Mouse (Mus musculus) limb, embryonic 15.5 days (tissue): Measurements from ENCODE around the gene Olfr1294. TPM values are rescaled to one million over a fixed set of nuclear protein-coding genes. Genes with fewer than 3 reads are reported as not detected.

ENCODE experiments used
- ATAC-seq: fragments of 200-750 bp; cut with Nextera tagmentation; 2 replicates; pipeline ENCODE4 v1.8.0; 2017; ENCODE audit warnings: low read depth, moderate TSS enrichment; ENCODE audit not compliant: insufficient number of reproducible peaks, low FRiP score, low TSS enrichment
- H3K27ac ChIP-seq: fragments of 300-500 bp; sonication (generic); 2 replicates; pipeline ENCODE4 v1.5.1; 2015; ENCODE audit warnings: moderate library complexity, mild to moderate bottlenecking, inconsistent platforms
- H3K27me3 ChIP-seq: fragments of 300-500 bp; sonication (generic); 2 replicates; pipeline ENCODE4 v1.6.1; 2015; ENCODE audit warnings: inconsistent platforms
- H3K36me3 ChIP-seq: fragments of 300-500 bp; sonication (generic); 2 replicates; pipeline ENCODE4 v1.6.1; 2015; ENCODE audit warnings: inconsistent platforms
- H3K4me1 ChIP-seq: fragments of 300-500 bp; sonication (generic); 2 replicates; pipeline ENCODE4 v1.6.1; 2015; ENCODE audit warnings: inconsistent platforms
- H3K4me2 ChIP-seq: fragments of 300-500 bp; sonication (generic); 2 replicates; pipeline ENCODE4 v1.6.1; 2015; ENCODE audit warnings: mild to moderate bottlenecking, inconsistent platforms
- H3K4me3 ChIP-seq: fragments of 300-500 bp; sonication (generic); 2 replicates; pipeline ENCODE4 v1.5.1; 2015; ENCODE audit warnings: mild to moderate bottlenecking, inconsistent platforms
- H3K9ac ChIP-seq: fragments of 300-500 bp; sonication (generic); 2 replicates; pipeline ENCODE4 v1.6.1; 2015; ENCODE audit warnings: inconsistent platforms
- H3K9me3 ChIP-seq: fragments of 300-500 bp; sonication (generic); 2 replicates; pipeline ENCODE4 v1.6.1; 2016; ENCODE audit warnings: inconsistent platforms
- WGBS: fragments of 180-500 bp; shearing (Covaris S2); methylation state at CpG from one replicate; pipeline ENCODE4 v1.1.7; 2015; 5-methylcytosine and 5-hydroxymethylcytosine counted together
- polyA plus RNA-seq: library from polyadenylated mRNA; unstranded; fragments of >200 nt; fragmentation: Nextera tagmentation; extraction: Ambion mirVana; gene quantifications from 2 replicates; pipeline ENCODE4 v1.2.1, GENCODE M21; 2015

Gene Olfr1294
- not detected in 2 replicates for polyA plus RNA-seq

GRCm38 (mm10) chr2:111540191-111540590, at the start of gene Olfr1294:
TSS of gene Olfr1294 (minus strand) at chr2:111540291.
- Histone ChIP-seq H3K9me3 (no peaks in the 10 kb centered on the region), H3K4me2 (no peak within 1 kb of the TSS), H3K27me3 (no peaks in the 10 kb centered on the region), H3K4me3 (no peak within 1 kb of the TSS), H3K27ac (no peak within 1 kb of the TSS), H3K4me1 (no peaks in the 10 kb centered on the region), H3K9ac (no peak within 1 kb of the TSS), H3K36me3 (no peaks in the 10 kb centered on the region)
- WGBS: 44% methylated on average over 1 of the region's 1 CpGs
- no peak for ATAC-seq

GRCm38 (mm10) chr2:111569581-111569980, 29.5 kb upstream of the Olfr1294 start, which contains the start of gene Olfr1295:
TSS of gene Olfr1295 (minus strand) at chr2:111569681.
- no peak for ATAC-seq
- no peak within 1 kb of the TSS for H3K4me2 ChIP-seq

GRCm38 (mm10) chr2:111524903-111525302, 15.2 kb downstream of the Olfr1294 start, which contains the start of gene Olfr1293-ps:
TSS of gene Olfr1293-ps (plus strand) at chr2:111525203.
- H3K9ac ChIP-seq: no peak within 1 kb of the TSS
- no peaks in the 10 kb centered on the region for H3K36me3 ChIP-seq
- 87% methylated on average over 1 of the region's 1 CpGs for WGBS
- no peak within 1 kb of the TSS for H3K4me3 ChIP-seq
- 0 out of 2 replicates have a peak, but pooled peaks cover 2% of the 10 kb centered on the region for H3K9me3 ChIP-seq
- H3K4me2 ChIP-seq: no peak within 1 kb of the TSS
- no peak for ATAC-seq
- H3K4me1 ChIP-seq: no peaks in the 10 kb centered on the region
- no peaks in the 10 kb centered on the region for H3K27me3 ChIP-seq
- H3K27ac ChIP-seq: no peak within 1 kb of the TSS

More at GRCm38 (mm10) chr2:111569581-111569980, 29.5 kb upstream of the Olfr1294 start, which contains the start of gene Olfr1295:
- no peaks in the 10 kb centered on the region for H3K27me3 ChIP-seq
- H3K4me3 ChIP-seq: no peak within 1 kb of the TSS
- H3K9me3 ChIP-seq: no peaks in the 10 kb centered on the region
- H3K9ac ChIP-seq: no peak within 1 kb of the TSS
- H3K4me1 ChIP-seq: no peaks in the 10 kb centered on the region
- no peaks in the 10 kb centered on the region for H3K36me3 ChIP-seq
- no peak within 1 kb of the TSS for H3K27ac ChIP-seq

GRCm38 (mm10) chr2:111517451-111517850, 22.6 kb downstream of the Olfr1294 start:
- WGBS: 83% methylated on average over 10 of the region's 10 CpGs
- no peaks in the 10 kb centered on the region for H3K36me3 ChIP-seq
- no peak overlapping the region for H3K27ac ChIP-seq
- no peaks in the 10 kb centered on the region for H3K27me3 ChIP-seq
- H3K9me3 ChIP-seq: 0 out of 2 replicates have a peak, but pooled peaks cover 2% of the 10 kb centered on the region
- no peak overlapping the region for H3K4me3 ChIP-seq
- no peak overlapping the region for H3K9ac ChIP-seq
- H3K4me2 ChIP-seq: no peak overlapping the region
- no peaks in the 10 kb centered on the region for H3K4me1 ChIP-seq
- ATAC-seq: no peak

GRCm38 (mm10) chr2:111496880-111497279, 43.2 kb downstream of the Olfr1294 start, which contains the start of gene Olfr1291-ps1:
TSS of gene Olfr1291-ps1 (plus strand) at chr2:111497180.
- Histone ChIP-seq H3K9me3 (no peaks in the 10 kb centered on the region), H3K4me1 (no peaks in the 10 kb centered on the region), H3K9ac (no peak within 1 kb of the TSS), H3K36me3 (no peaks in the 10 kb centered on the region), H3K4me3 (no peak within 1 kb of the TSS), H3K27ac (no peak within 1 kb of the TSS), H3K4me2 (no peak within 1 kb of the TSS), H3K27me3 (no peaks in the 10 kb centered on the region)
- WGBS: 81% methylated on average over 3 of the region's 3 CpGs
- no peak for ATAC-seq

- H3K4me3 ChIP-seq: no peak within 1 kb of the TSS
- no peaks in the 10 kb centered on the region for H3K36me3 ChIP-seq
- ATAC-seq: no peak
- 75% methylated on average over 5 of the region's 5 CpGs for WGBS
- no peaks in the 10 kb centered on the region for H3K9me3 ChIP-seq
- no peak within 1 kb of the TSS for H3K27ac ChIP-seq
- no peak within 1 kb of the TSS for H3K9ac ChIP-seq
- no peak within 1 kb of the TSS for H3K4me2 ChIP-seq
- H3K4me1 ChIP-seq: no peaks in the 10 kb centered on the region
- H3K27me3 ChIP-seq: no peaks in the 10 kb centered on the region
Measured at GRCm38 (mm10) chr2:111493729-111494128, 46.4 kb downstream of the Olfr1294 start, which contains the start of gene Olfr1290. TSS of gene Olfr1290 (minus strand) at chr2:111493829.

Other genes starting within 250 kb of the Olfr1294 start
- not detected in 2 replicates for gene Olfr1279, start 239.7 kb downstream of the Olfr1294 start, polyA plus RNA-seq
- gene Olfr1280, start 226.3 kb downstream of the Olfr1294 start, polyA plus RNA-seq: not detected in 2 replicates
- not detected in 2 replicates for gene Olfr1281, start 213.8 kb downstream of the Olfr1294 start, polyA plus RNA-seq
- gene Olfr1282, start 204.2 kb downstream of the Olfr1294 start, polyA plus RNA-seq: not detected in 2 replicates
- gene Olfr1283, start 173.5 kb downstream of the Olfr1294 start, polyA plus RNA-seq: not detected in 2 replicates
- gene Olfr1284, start 164.8 kb downstream of the Olfr1294 start, polyA plus RNA-seq: not detected in 2 replicates
- not detected in 2 replicates for gene Olfr1286, start 117.2 kb downstream of the Olfr1294 start, polyA plus RNA-seq
- not detected in 2 replicates for gene Olfr1287, start 91.1 kb downstream of the Olfr1294 start, polyA plus RNA-seq
- gene Olfr1288, start 66.2 kb downstream of the Olfr1294 start, polyA plus RNA-seq: not detected in 2 replicates
- not detected in 2 replicates for gene Olfr1289, start 59.5 kb downstream of the Olfr1294 start, polyA plus RNA-seq
- gene Olfr1290, start 46.5 kb downstream of the Olfr1294 start, polyA plus RNA-seq: not detected in 2 replicates
- gene Olfr1291-ps1, start 43.1 kb downstream of the Olfr1294 start, polyA plus RNA-seq: not detected in 2 replicates
- not detected in 2 replicates for gene Olfr1293-ps, start 15.1 kb downstream of the Olfr1294 start, polyA plus RNA-seq
- gene Olfr1295, start 29.4 kb upstream of the Olfr1294 start, polyA plus RNA-seq: not detected in 2 replicates
- not detected in 2 replicates for gene Olfr1297, start 86.2 kb upstream of the Olfr1294 start, polyA plus RNA-seq
- not detected in 2 replicates for gene Olfr1298, start 108.9 kb upstream of the Olfr1294 start, polyA plus RNA-seq
- gene Olfr1299, start 121.1 kb upstream of the Olfr1294 start, polyA plus RNA-seq: not detected in 2 replicates
- not detected in 2 replicates for gene Olfr1301, start 210.7 kb upstream of the Olfr1294 start, polyA plus RNA-seq
- not detected in 2 replicates for gene Olfr1302, start 237.1 kb upstream of the Olfr1294 start, polyA plus RNA-seq